Mouse (Mus musculus) testis, adult 2 months (tissue): ENCODE data around the gene Macf1.

ENCODE experiments used
- CTCF ChIP-seq: fragments of 200-500 bp; IDR thresholded peaks from 2 replicates; pipeline ENCODE4 v1.5.1; 2012; ENCODE audit warnings: low read depth, mild to moderate bottlenecking, inconsistent platforms, low read length, moderate library complexity; ENCODE audit not compliant: control insufficient read depth, insufficient read depth, insufficient replicate concordance
- POLR2A ChIP-seq: fragments of 200-500 bp; IDR thresholded peaks from 2 replicates; pipeline ENCODE4 v1.6.1; 2012; ENCODE audit warnings: low read depth, mild to moderate bottlenecking, inconsistent platforms, low read length, moderate library complexity; ENCODE audit not compliant: control insufficient read depth

DNA sequence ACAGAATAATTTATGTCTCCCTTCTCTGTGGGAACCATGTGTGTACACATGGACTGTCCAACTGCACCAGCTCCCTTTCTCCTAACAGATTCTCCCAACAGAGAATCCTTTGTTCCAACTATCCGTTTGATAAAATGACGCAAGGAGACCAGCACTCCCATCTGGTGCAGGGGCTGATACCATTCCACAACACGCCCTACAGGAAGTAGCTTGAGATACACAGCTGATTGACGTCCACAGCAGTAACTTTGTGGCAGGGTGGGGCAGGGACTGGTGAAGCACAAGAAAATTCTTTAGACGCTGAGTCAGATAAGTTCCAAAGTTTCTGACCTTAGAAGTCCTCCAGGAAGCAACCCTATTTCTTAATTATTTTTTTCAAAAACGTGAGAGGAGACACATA is 261.3 kb downstream of the Macf1 start:
- TF ChIP-seq POLR2A (no peak), CTCF (no peak)
